Mouse (Mus musculus) megakaryocyte progenitor cell, adult 5-6 weeks (primary cell): ENCODE data around the gene Mcf2l. TPM values are rescaled to one million over a fixed set of nuclear protein-coding genes. Genes with fewer than 3 reads are reported as not detected.

ENCODE experiments used
- ATAC-seq: replicated peaks from 2 replicates; pipeline ENCODE4 v1.8.0; 2016; ENCODE audit warnings: mild to moderate bottlenecking, moderate TSS enrichment, inconsistent platforms; ENCODE audit not compliant: poor library complexity
- total RNA-seq, 2 experiments: library from RNA; stranded (forward) in 1 of 2; stranded (reverse) in 1 of 2; fragments of 157-497, 149-512 nt in 1 of 2; fragments of 200-1000 nt in 1 of 2; gene quantifications; 2 replicates each; pipeline versions ENCODE4 v1.2.3 to v1.2.4; 2015 to 2017

Gene Mcf2l
- total RNA-seq, 2 experiments from 2014 or later: 8.8 to 20.2 TPM

DNA sequence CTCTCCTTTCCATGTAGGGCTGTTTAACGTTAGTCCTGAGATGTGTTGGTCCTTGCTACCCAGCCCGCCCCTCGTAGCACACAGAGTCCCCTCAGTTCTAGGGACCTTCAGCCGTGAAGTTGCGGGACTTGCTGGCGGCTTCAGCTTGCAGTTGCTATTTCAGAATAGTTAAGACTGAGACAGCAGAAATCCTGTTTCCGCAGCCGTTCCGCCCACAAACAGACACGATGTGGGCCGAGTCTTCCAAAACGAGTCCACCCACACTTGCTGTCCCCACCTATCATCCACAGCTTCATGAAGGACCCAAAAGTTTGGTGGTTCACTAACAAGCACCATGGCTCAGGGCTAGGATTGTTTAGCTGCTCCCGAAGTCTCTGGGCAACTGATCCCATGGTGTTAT lies 111.7 kb downstream of the Mcf2l start:
- no peak for ATAC-seq

DNA sequence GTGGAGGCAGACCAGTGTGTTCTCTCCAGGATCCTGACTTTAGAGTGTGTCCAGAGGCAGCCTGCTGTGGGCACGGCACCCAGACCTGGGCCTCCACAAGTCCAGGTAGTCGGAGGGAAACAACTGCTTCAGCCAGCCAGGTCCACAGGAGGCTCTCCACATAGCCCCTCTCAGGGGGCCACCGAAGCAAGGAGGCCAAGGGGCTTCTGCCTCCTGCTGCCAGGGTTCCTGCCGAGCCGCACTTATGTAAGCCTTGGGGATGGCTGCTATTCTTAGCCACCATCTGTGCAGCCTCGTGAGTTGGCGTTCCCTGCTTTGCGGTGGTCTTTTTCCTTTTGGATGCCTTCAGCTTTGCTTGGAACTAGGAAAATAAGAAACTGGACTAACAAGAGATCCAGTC lies 114.0 kb downstream of the Mcf2l start:
- no peak for ATAC-seq

DNA sequence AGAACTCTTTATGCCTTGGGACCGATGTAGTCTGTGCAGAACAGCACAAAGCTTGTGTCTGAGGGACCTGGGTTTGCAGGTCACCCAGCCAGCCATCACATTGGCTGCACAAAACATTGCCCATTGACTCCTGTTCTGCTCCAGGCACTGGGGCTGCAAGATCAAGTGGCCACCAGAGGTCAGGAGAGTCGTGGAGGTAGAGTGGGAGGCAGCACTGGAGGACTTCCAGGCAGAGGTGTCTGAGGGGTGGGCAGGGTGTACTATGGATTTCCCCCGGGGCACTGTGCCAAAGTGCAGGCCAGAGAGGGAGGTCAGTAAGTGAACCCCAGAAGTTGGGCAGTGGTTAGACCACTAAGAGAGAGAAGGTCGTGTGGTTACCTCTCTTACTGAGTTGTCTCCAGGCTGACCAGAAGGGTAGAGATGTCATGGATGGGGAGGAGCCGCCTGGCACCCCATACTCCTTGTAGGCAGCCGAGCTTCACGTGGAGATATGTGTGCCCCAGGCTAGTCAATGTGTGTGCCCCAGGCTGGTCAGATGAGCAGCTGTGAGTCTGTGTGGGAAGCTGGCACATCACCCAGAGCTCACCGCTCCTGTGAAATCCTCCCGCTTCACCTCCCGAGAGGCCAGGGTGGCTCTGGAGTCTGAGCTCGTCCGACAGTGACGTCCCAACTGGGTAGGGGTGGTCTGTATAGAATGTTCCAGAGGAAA lies 115.3 kb downstream of the Mcf2l start:
- ATAC-seq: no peak

DNA sequence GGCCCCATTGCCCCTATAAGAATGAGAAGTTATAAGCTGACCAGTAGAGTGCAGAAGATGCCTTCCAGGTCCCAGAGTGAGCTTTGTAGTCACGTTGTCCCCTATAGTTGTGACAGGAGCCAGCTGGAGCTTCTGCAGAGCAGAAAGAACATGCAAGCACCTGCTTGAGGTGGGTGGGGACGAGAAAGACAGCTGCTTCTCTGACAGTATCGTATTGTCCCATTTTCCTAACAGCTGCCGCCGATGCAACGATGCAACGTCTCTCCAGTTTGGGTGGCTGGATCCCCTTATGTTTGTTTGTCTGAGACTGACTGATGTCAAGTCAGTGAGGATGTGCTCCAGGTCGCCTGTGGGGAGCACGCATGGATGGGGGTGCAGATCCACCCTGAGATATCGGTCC lies 117.8 kb downstream of the Mcf2l start:
- ATAC-seq: no peak

DNA sequence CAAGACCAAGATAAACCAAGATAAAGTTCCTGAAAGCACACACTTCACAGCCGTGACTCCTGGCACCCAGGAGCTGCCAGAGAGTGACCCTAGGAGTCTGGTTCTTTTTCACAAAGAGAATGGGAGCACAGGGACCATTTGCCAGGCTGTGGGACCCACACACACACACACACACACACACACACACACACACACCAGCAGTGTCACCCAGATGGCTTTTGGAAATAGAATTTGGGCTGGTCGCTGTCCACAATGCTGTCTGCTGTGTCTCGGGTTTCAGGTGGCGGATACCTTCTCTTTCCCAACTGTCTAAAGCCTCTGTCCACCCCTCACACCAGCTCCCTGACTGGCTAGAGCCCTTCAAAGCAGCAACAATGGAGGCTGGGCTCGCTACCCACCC lies 120.9 kb downstream of the Mcf2l start:
- ATAC-seq: no peak

DNA sequence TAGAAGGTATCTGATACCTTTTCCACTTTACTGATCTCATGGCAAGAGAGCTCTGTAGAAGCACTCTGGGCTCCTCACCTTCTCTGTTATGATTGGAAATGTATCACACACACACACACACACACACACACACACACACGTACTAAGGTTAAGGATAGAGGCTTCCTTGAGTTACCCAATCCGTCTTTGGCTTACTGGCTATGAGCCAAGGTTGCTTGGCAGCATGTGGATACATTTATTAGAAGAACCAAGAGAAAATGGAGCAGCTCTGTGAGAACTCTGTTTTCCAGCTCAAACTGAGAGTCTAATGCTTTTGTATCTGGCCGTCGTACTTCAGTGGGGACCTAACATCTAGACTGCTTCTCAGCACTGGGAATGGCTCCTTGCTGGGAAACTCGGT lies 121.9 kb downstream of the Mcf2l start:
- ATAC-seq: no peak

DNA sequence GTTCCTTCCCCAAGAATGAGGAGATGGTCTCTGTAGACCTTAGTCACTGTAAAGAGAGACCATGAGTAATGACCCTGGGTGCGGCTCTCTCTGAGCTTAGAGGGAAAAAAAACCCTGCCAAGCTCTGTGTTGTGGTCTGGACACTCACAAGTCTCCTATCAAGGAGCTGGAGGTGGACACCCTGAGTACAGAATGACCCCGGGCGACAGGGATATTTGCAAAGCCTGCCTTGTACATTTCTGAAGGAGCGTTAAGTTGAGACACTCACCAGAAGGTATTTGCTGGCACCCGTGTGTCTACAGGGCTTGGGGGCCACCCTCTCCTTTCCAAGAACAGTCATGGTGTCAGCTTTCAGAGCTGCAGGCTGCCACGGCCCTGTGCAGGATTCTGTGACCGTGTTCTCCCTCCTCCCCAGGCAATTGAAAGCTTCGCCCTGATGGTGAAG lies 123.2 kb downstream of the Mcf2l start:
- ATAC-seq: no peak

DNA sequence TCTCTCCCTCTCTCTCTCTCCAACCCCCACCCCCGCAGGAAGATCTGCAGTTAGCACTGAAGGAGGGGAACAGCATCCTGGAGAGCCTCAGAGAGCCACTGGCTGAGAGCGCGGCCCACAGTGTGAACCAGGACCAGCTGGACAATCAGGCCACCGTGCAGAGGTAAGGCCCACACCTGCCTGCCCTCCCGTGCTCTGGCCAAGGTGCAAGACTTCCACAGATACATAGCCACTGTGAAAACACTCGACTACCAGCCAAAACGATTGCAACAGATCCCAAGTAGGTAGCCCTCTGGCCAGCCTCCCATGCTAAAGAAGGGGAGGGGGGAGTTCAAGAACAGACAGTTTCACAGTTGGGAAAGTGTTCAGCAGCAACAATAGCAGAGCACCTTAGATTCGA lies 124.7 kb downstream of the Mcf2l start:
- no peak for ATAC-seq

DNA sequence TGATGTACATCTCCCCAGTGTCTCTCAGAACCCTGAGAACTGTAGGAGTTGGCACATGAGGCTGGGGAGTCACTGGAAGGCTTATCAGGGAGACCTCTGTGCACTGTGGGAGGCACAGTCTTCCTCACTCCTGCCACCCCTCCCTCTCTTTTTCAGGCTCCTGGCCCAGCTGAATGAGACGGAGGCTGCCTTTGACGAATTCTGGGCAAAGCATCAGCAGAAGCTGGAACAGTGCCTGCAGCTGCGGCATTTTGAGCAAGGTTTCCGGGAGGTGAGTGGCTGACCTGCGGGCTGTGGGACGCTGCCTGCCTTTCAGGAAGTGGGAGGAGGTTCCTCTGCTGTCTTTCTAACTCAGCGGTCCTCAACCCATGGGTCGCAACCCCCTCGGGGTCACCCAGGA lies 126.2 kb downstream of the Mcf2l start:
- ATAC-seq: peak; percentile 23; the same call in 1 of the 2 replicates

DNA sequence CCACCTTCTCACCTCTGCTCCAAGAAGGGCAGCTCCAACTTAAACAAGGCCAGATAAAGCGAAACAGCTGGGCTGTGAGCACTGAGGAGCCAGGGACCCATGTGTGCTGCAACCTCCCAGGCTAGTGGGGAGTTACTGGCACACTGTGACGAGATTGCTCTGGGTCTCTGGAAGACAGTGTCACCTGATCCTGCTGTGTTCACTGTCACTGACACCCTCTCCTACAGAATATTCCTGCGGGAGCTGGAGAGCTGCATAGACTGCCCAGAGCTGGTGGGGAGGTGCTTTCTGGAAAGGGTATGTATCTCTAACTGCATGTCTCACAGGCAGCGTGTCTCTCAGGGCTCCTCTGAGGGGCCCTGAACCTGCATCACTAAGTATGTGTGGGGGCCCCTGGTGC lies 133.9 kb downstream of the Mcf2l start:
- no peak for ATAC-seq

DNA sequence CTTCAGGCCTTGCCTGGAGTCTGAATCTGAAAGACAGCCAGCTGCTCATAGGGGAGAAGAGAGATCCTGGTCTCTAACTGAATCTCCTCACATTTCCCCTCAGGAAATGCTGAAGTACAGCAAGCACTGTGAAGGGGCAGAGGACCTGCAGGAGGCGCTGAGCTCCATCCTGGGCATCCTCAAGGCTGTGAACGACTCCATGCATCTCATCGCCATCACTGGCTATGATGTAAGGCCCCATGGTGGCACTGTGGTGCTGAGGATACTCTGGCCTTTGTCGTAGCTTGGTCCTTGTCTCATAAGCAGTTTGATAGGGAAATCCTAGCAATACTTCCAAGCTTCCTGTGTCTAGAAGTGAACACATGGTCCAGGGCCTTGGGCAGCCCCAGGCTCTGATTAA lies 136.7 kb downstream of the Mcf2l start:
- peak; percentile 96 for ATAC-seq

DNA sequence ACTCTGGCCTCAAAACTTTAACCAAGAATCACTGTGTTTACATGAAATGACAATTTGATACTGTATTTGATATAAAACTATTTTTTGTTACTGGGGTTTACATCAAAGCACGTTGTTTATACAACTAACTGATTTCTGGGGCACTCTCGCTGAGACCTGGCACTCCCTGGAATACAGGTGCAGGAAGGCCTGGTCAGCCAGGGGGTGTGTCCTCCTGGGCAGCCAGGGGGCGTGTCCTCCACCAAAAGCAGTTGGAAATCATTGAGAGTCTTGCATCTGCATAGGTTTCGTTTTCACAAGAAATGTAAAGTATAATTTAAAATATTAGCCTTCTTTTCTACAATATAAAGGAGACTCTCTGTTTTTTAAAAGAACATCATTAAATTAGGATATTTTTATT lies 146.0 kb downstream of the Mcf2l start:
- ATAC-seq: no peak

DNA sequence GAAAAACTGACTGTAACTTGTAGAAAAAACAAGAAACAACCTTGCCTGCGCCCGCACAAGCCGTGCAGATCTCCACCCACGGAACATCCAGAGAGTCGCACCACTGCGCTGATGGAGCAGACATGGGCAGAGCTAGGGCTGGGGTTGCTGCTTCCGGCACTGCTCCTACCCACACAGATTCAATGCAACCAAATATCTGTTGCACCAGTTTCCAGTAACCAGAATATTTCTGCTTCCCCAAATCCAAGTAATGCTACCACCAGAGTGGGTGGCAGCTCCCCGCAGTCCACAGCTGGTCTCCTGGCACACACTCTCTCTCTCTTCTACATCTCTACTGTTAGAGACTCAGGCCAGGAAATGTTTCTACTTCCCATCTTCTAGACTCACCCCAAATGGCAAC lies 148.2 kb downstream of the Mcf2l start:
- peak; percentile 81 for ATAC-seq

DNA sequence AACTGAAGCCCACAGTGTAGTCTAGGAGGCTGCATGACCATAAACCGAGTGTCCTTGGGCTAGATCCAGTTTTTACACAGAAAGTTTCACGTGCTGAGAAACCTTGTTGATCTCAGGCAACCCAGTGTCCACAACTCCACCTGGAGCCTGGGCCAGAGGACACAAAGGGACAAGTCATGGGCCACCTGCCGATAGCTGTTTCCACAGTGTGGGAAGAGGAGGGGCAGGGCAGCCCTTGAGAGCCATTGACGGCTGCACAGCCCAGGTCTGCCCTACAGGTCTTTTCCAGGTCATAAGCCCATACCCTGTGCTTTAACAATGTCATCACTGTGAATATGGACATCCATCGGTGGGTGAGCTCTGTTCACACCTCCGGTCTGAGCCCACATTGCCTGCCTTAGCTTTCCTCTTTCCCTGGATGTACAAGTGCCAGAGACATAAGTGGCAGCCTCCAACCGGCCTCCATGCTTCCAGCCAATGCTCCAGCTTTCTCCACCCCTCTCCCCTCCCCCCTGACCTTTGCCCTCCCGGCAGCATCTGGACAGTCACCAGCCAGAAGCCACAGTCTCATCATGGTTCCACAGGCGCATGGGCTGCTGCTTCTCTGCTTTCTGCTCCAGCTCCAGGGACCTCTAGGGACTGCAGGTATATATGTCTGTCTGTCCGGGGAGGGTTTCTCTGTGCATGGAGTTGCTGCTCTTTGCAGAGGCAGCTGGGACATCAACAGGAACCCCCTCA lies 152.1 kb downstream of the Mcf2l start, which contains the start of gene F7:
TSS of gene F7 (plus strand) at position 548 of the 738 bp plus-strand sequence.
- no peak for ATAC-seq

DNA sequence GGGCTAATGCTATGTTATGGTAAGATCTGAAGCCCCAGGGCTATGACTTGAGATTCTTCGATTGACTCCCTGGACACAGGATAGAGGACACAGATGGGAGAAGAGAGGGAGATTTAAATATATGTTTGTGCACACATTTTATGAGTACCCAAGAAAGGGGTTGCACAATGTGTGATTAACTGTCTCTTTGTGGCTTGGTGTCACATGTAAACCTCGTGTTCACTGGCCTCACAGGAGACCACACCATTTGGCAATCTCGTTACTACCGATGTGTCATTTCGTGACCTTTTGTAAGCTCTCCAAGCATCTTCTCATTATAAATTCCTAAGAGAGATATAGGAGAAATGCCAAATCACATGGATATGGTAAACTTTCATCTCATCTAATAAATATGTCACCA lies 154.0 kb downstream of the Mcf2l start:
- ATAC-seq: peak; percentile 74

DNA sequence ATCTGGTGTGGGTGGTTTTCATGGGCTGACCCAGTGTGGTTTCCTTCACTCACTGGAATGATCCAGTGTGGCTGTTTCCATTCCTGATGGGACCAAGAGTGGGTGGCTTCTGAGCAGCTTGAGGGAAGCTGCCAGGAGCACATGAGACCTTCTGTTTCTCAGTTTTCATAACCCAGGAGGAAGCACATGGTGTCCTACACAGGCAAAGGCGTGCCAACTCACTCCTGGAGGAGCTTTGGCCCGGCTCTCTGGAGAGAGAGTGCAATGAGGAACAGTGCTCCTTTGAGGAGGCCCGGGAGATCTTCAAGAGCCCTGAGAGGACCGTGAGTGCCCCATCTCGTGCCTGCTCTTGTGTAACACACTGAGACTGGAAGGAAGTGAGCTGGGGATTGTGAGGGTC lies 154.9 kb downstream of the Mcf2l start:
- ATAC-seq: peak; percentile 72

DNA sequence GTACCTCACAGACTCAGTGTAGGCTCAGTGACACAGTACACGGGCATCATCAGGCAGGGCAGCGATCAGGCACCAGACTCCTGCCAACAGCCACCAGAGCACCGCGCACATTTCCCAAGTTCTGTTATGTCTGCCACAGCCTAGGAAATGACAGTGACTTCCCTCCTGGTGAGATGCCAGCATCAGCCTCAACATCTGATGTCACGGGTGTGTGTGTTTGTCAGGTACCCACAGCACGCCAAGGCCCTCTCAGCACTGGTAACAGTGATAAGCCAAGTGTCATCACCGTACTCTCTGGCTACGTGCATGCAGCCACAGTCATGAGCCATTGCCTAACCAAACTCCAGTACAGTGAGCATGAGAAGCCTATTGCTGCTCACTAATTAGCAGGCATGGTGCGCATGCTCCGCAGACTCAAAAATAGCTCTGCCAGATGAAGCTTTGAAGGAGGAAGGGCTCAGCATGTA lies 162.8 kb downstream of the Mcf2l start:
- ATAC-seq: peak; percentile 50

DNA sequence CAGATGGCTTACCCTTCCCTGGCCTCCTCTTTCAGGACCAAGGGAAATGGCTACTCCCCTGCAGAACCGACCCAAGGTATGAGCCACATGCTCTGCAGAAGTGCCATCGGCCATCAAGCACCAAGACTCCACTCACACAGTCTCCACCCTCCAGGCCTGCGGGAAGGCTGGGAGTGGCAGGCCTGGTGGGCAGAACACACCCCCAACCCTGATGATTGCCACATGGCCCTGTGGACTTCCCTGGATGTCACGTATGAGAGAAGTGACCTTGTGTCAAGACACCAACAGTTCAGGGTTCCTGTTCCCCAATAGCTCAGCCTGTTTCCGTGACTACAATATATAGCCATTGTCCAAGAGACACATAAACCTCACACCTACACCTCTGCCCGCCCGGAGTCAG lies 163.4 kb downstream of the Mcf2l start, which contains the start of gene F10:
TSS of gene F10 (plus strand) at position 294 of the 400 bp plus-strand sequence.
- ATAC-seq: peak; percentile 72

DNA sequence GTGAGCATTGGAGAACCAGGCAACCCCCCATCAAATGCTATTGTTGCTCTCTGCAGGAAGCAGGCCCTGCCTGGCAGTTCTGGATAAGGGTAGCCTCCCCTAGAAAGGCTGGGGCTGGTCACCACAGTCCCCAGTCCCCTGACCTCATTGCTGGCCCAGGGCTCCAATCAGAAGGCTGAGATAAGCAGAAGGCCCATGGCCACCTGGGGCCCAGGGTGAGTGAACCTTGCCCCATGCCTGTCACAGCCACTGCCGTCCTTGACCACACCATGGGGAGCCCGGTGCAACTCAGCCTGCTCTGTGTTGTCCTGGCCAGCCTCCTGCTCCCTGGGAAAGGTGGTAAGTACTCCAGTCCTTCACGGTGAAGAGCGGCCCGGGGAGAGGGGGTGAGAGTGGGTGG lies 164.0 kb downstream of the Mcf2l start:
- ATAC-seq: no peak

DNA sequence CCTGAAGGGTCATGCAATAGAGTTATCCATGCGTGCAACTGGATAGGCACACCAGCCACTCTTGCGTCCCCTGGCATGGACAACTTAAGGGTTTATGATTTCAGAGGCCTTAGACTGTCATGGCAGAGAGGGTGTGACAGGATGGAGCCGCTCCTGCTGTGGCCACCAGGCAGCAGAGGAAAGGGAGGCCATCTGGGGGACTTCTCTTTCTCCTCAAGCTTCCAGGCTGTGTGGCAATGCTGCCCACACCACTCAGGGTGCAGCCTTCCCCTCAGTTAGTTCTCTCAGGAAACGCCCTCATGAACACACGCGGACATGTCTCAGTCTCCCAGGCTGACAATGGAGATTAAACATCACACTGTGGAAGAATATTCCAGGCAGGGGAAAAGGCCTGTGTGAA lies 165.4 kb downstream of the Mcf2l start:
- peak; percentile 64 for ATAC-seq

DNA sequence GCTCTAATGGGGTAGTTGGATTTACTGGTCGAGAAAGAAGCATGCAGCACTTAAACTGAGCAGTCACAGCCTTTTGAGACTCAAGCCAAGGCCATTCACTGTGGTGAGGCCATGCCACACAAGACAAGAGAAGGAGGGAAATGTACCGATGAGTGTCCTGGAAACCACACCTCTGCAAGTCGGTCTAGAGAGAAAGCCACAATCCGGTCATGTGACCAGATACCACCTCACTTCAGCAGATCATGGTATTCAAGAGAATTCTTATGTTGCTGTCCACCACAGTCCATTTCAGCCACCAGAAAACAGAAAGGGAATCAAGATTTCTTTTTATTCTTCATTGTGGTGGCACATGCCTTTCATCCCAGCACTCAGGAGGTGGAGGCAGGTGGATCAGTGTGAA lies 167.9 kb downstream of the Mcf2l start:
- no peak for ATAC-seq

DNA sequence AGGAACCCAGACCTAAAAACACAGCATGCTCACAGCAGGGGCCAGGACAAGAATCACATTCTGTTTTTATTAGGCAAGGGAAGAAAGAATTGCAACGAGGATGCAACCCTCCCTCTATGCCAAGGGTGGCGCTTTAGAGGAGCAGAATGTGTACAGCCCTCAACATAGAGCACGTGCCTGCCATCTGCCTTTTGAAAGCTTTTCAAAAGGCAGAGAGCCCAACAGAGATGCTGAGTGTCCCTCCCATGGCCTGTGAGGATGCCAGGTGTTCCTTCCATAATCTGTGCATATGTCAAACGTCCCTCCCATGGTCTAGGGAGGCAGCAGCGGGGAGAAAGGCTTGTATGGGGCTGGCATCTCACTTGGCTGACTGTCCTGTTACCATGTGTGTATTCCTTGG lies 174.0 kb downstream of the Mcf2l start:
- ATAC-seq: no peak
